Mouse (Mus musculus) erythroblast, embryonic 14.5 days (primary cell): ENCODE data around the gene Foxo6. TPM values are rescaled to one million over a fixed set of nuclear protein-coding genes. Genes with fewer than 3 reads are reported as not detected.

Experiments
- H3K27me3 ChIP-seq: 2 replicates; pipeline ENCODE4 v1.6.1; 2012; ENCODE audit warnings: inconsistent platforms; ENCODE audit not compliant: control insufficient read depth
- H3K36me3 ChIP-seq: 2 replicates; pipeline ENCODE4 v1.6.1; 2012; ENCODE audit warnings: mild to moderate bottlenecking, inconsistent platforms; ENCODE audit not compliant: control insufficient read depth
- H3K4me1 ChIP-seq: 2 replicates; pipeline ENCODE4 v1.6.1; 2012; ENCODE audit warnings: inconsistent platforms; ENCODE audit not compliant: control insufficient read depth
- H3K4me3 ChIP-seq: replicated peaks from 2 replicates; pipeline ENCODE3; 2012; ENCODE audit warnings: moderate library complexity, mild to moderate bottlenecking, inconsistent platforms
- H3K9me3 ChIP-seq: 2 replicates; pipeline ENCODE4 v1.6.1; 2012; ENCODE audit warnings: low read length, inconsistent platforms, mixed read lengths; ENCODE audit not compliant: control insufficient read depth
- GATA1 ChIP-seq: IDR thresholded peaks from 2 replicates; pipeline ENCODE4 v1.6.1; 2012; ENCODE audit warnings: low read length, inconsistent platforms, mixed read lengths
- TAL1 ChIP-seq: IDR thresholded peaks from 3 replicates; pipeline ENCODE4 v1.6.1; 2012; ENCODE audit warnings: low read length, inconsistent platforms, mixed read lengths
- polyA plus RNA-seq: library from polyadenylated mRNA; stranded (reverse); fragments of >175 nt; gene quantifications from 2 replicates; pipeline ENCODE4 v1.2.3, GENCODE M21; 2012

Gene Foxo6
- polyA plus RNA-seq, 1 experiment = not detected

DNA sequence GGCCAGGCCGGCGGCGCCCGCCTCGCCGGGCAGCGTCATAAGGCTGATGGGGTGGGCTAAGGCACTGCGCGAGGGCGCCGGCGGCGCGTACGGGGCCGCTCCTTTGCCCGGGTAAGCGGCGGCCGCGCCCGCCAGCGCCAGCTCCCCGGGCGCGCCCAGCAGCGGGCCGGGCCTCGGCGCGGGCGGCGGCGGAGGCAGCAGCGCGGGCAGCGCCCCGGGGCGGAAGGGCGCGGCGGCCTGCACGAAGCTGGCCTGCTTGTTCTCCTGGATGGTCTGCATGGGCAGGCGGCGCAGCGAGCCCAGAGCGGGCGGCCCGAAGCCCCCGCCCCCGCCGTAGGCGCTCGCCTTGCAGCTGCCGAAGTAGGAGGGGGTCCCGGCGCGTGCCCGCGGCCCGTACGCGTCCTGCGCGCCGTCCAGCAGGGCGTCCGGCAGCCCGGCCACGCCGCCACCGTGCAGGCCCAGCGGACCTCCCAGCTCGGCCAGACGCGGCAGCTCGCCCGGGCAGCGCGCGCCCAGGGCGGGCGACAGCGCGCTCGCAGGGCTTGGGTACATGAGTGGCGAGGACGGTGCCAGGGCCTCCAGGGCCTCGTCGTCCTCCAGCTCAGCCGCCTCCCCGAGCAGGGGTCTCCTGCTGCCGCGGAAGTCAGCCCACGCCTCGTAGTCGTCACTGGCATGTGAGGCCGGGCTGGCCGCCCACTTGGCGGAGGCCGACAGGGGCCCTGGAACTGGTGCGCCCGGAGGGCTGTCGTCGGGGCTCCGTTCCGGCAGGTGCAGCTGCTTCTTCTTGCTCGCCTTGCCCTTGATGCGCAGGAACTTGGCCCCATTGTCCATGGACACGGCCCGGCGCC, 18.7 kb downstream of the Foxo6 start:
- TF ChIP-seq TAL1 (no peak), GATA1 (no peak)
- no peaks in the 10 kb centered on the region for H3K36me3 ChIP-seq
- peaks cover 2% of the 10 kb centered on the region; the same call in 1 of the 2 replicates for H3K9me3 ChIP-seq
- no peak overlapping the region for H3K4me3 ChIP-seq
- no peaks in the 10 kb centered on the region for H3K4me1 ChIP-seq
- peaks cover 70% of the 10 kb centered on the region for H3K27me3 ChIP-seq

GRCm38 (mm10) chr4:120267683-120268082, 19.5 kb downstream of the Foxo6 start:
- TF ChIP-seq TAL1 = no peak
- no peak for TF ChIP-seq GATA1
- Histone ChIP-seq H3K27me3 (peaks cover 70% of the 10 kb centered on the region), H3K9me3 (peaks cover 2% of the 10 kb centered on the region; the same call in 1 of the 2 replicates), H3K36me3 (no peaks in the 10 kb centered on the region), H3K4me3 (no peak overlapping the region), H3K4me1 (no peaks in the 10 kb centered on the region)

DNA sequence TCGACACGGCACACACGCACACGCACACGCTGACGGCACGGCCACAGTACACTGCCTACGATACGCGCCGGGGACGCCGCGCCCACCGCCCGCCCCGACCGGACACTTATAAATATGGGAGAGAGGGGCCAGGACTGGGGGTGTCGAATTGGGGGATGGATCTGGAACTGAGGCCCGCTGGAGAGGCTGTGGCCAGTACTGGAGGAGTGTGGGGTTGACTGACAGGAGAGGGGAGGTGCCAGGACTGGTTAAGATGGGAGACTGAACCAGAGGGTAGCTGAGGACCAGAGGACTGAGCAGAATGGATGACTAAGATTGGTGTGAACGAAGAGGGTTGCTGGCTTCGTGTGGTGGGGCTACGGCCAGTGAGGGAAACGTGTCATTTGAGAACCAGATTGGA, 20.0 kb downstream of the Foxo6 start:
- Histone ChIP-seq H3K36me3 (no peaks in the 10 kb centered on the region), H3K27me3 (peaks cover 70% of the 10 kb centered on the region), H3K9me3 (peaks cover 2% of the 10 kb centered on the region; the same call in 1 of the 2 replicates), H3K4me1 (no peaks in the 10 kb centered on the region), H3K4me3 (no peak overlapping the region)
- TF ChIP-seq GATA1 (no peak), TAL1 (no peak)

DNA sequence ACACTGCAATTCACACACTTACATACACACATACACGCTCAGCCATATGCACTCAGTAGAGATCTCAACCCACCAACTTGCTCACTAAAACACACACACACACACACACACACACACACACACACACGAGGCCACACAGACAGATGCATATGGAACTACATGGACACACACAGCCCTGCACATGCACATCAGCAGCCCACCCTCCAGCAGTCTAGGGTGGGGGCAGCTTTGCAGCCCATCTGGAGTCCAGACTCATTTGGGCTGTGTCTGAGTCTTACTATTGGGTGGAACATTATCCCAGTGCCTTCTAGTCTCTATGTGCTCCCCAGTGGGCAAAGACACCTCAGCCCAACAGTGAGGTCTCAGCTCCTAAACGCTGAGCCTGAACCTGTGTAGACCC, 23.0 kb downstream of the Foxo6 start:
- no peaks in the 10 kb centered on the region for H3K4me1 ChIP-seq
- H3K4me3 ChIP-seq = no peak overlapping the region
- TF ChIP-seq TAL1 (no peak), GATA1 (no peak)
- peaks cover 2% of the 10 kb centered on the region; the same call in 1 of the 2 replicates for H3K9me3 ChIP-seq
- peaks cover 48% of the 10 kb centered on the region for H3K27me3 ChIP-seq
- H3K36me3 ChIP-seq = no peaks in the 10 kb centered on the region

- Histone ChIP-seq H3K9me3 (no peaks in the 10 kb centered on the region), H3K4me1 (no peaks in the 10 kb centered on the region), H3K4me3 (no peak overlapping the region), H3K36me3 (no peaks in the 10 kb centered on the region), H3K27me3 (peaks cover 34% of the 10 kb centered on the region)
- TF ChIP-seq GATA1 = no peak
- TF ChIP-seq TAL1 = no peak
Measured at GRCm38 (mm10) chr4:120262726-120263125, 24.4 kb downstream of the Foxo6 start.

DNA sequence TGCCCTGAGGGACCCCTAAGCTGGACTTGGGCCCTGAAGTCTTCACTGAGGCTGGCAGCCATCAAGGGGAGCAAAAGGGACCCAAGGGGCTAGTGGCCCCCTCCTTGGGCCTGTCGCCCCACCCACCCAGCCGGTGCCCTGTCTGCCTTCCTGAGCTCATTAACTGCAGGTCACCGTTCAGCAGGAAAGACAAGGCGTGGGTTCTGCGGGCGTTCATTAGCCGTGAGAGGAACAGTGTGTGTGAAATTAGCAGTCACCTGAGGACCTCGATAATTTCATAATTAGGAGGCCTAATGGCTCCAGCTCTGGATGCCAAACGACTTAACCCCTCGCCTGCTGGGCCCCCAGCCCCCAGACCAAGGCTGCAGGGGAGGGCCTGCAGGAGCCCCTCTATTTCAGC, 24.9 kb downstream of the Foxo6 start:
- Histone ChIP-seq H3K27me3 (peaks cover 31% of the 10 kb centered on the region), H3K4me1 (no peaks in the 10 kb centered on the region), H3K4me3 (no peak overlapping the region), H3K36me3 (no peaks in the 10 kb centered on the region), H3K9me3 (no peaks in the 10 kb centered on the region)
- TF ChIP-seq GATA1 = no peak
- TF ChIP-seq TAL1 = no peak

GRCm38 (mm10) chr4:120259356-120260181, 27.6 kb downstream of the Foxo6 start:
- H3K4me1 ChIP-seq = no peaks in the 10 kb centered on the region
- no peaks in the 10 kb centered on the region for H3K36me3 ChIP-seq
- H3K9me3 ChIP-seq = no peaks in the 10 kb centered on the region
- peaks cover 13% of the 10 kb centered on the region for H3K27me3 ChIP-seq
- no peak overlapping the region for H3K4me3 ChIP-seq
- TF ChIP-seq TAL1 (no peak), GATA1 (no peak)

GRCm38 (mm10) chr4:120248800-120249261, 38.3 kb downstream of the Foxo6 start:
- H3K4me1 ChIP-seq = no peaks in the 10 kb centered on the region
- peaks cover 11% of the 10 kb centered on the region for H3K27me3 ChIP-seq
- H3K9me3 ChIP-seq = no peaks in the 10 kb centered on the region
- no peak overlapping the region for H3K4me3 ChIP-seq
- H3K36me3 ChIP-seq = no peaks in the 10 kb centered on the region
- no peak for TF ChIP-seq GATA1
- no peak for TF ChIP-seq TAL1

- H3K9me3 ChIP-seq = no peaks in the 10 kb centered on the region
- H3K4me3 ChIP-seq = no peak overlapping the region
- peaks cover 9% of the 10 kb centered on the region; the same call in 1 of the 2 replicates for H3K27me3 ChIP-seq
- TF ChIP-seq GATA1 (no peak), TAL1 (no peak)
- no peaks in the 10 kb centered on the region for H3K36me3 ChIP-seq
- H3K4me1 ChIP-seq = no peaks in the 10 kb centered on the region
Measured at GRCm38 (mm10) chr4:120247412-120247811, 39.7 kb downstream of the Foxo6 start.
